Mouse (Mus musculus): ENCODE results near the gene Nxn.

DNA sequence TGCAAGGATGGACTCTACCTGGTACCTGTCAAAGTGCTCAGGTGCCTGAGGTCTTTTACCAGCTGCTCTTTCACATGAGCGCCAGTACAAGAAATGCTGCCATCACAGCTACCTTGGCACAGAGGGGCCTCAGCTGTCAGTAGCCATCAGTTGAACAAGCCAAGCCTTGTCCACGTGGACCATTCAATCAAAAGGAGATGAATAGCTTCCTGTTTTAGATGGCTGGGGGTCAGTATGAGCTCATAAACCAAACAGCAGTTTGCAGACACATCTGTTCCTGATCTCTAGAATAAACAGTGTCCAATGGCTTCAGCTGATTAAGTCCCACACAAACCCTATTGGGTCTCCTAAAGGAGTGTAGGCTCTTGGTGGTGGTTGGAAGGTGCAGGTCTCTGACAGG, 17.0 kb upstream of the Nxn start:
- no peak for TF ChIP-seq CTCF (IDR thresholded peaks at IDR 0.05 in 2 of 3, conservative IDR thresholded peaks at IDR 0.05 in 1 of 3; ENCODE audit: control insufficient read depth in 1 of 3, insufficient read depth in 1 of 3, low read depth in 2 of 3, low read length in 3 of 3, poor library complexity in 1 of 3, severe bottlenecking in 1 of 3)
- TF ChIP-seq ZNF384 (IDR thresholded peaks at IDR 0.05; ENCODE audit: low read depth, low read length), result no peak
- no peak for TF ChIP-seq UBTF (IDR thresholded peaks at IDR 0.05; ENCODE audit: borderline replicate concordance, insufficient read depth, low read depth, low read length)
- no peak for TF ChIP-seq SIN3A (IDR thresholded peaks at IDR 0.05; ENCODE audit: low read length)
- no peak for TF ChIP-seq KAT2A (conservative IDR thresholded peaks at IDR 0.05; ENCODE audit: low read depth, low read length)
- no peak for TF ChIP-seq GABPA (IDR thresholded peaks at IDR 0.05; ENCODE audit: low read depth, low read length)
- TF ChIP-seq RCOR1 (IDR thresholded peaks at IDR 0.05; ENCODE audit: low read depth, low read length), result no peak
- no peak for TF ChIP-seq EP300 (IDR thresholded peaks at IDR 0.05; ENCODE audit: low read depth in 1 of 2, low read length in 2 of 2)
- no peak for TF ChIP-seq POLR2A (IDR thresholded peaks at IDR 0.05; ENCODE audit: control insufficient read depth in 1 of 2, insufficient read depth in 1 of 2, low read depth in 1 of 2, low read length in 2 of 2, poor library complexity in 1 of 2)
- TF ChIP-seq POLR2AphosphoS2 (IDR thresholded peaks at IDR 0.05; ENCODE audit: low read length), result no peak
- TF ChIP-seq TCF12 (IDR thresholded peaks at IDR 0.05; ENCODE audit: low read depth, low read length), result no peak
- TF ChIP-seq GATA1 (IDR thresholded peaks at IDR 0.05; ENCODE audit: low read depth, low read length), result no peak
- no peak for TF ChIP-seq JUND (IDR thresholded peaks at IDR 0.05; ENCODE audit: low read depth, low read length)
